Mouse (Mus musculus) cerebellum, adult 11 months (tissue): ENCODE data around the gene Fam166a.

Source experiments
- DNase-seq: peaks from one replicate; pipeline ENCODE4 v3.0.0; 2022

Fam166a gene

GRCm38 (mm10) chr2:25224492-25224765, 5.9 kb downstream of the Fam166a start, which contains the start of gene Tubb4b:
TSS of gene Tubb4b (minus strand) at chr2:25224702.
- DNase-seq, result no peak

- peak; percentile 99 for DNase-seq
Observed at GRCm38 (mm10) chr2:25224766-25225752, 6.5 kb downstream of the Fam166a start.

DNA sequence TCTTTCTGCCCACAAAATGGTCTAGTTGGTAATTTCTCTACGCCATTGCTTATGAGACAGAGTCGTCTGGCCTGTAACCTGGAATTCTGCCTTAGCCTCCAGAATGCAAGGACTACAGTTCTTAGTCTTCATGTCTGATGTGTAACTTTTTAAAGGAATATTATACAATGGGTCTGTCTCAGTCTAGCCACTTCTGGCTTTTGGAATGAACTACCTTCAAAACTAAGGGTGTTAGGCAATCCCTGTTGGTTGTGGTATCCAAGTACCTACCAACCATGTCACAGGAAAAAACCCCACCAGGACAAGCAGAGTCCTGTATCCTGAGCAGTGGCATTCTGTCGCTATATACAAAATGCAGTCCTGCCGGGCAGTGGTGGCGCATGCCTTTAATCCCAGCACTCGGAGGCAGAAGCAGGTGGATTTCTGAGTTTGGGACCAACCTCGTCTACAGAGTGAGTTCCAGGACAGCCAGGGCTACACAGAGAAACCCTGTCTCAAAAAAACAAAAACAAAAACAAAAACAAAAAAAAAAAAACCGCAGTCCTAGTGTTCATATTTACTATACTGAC, 7.3 kb downstream of the Fam166a start:
- no peak for DNase-seq

DNA sequence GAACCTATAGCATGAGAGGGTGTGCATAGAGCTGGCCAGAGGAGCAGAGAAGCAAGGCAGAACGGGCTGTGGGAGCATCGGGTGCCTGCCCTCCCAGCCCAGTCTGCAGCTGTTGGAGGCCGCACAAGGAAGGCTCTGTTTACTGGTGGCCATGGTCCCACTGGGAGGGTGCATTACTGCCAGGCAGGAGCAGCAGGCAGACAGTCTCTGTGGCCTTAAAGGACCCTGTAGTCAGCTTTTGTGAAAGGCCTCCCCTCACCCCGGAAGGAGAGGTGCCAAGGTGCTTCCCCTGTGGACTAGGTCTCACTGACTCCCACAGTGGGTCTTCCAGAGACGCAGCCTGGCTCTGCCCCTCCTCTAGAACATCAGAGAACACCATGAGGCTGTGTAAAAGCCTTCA, 8.3 kb downstream of the Fam166a start:
- peak; percentile 48 for DNase-seq

GRCm38 (mm10) chr2:25227406-25227805, 8.9 kb downstream of the Fam166a start:
- DNase-seq, result no peak

DNA sequence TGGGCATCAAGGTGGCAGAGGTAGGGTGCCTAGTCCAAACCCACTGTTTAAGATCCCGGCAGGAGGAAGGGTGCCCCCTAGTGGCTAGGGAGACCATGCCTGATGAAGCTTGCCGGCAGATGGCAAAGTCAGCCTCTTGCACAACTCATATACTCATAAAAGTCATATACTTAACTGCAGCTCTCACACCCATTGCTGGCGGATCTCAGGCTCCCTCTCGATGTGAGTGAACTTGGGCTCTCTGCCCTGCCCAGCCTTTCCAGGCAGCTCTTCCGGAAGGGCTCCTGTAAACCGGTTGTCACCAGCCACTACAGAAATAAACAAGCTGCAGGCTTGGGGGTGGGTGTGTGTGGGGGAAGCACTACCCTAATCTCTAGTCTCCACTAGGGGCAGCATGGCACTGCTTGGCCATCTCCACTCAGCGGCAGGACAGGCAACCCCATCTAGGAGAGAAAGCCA, 9.9 kb downstream of the Fam166a start:
- DNase-seq, result peak; percentile 86

GRCm38 (mm10) chr2:25228995-25229530, 10.5 kb downstream of the Fam166a start:
- no peak for DNase-seq

GRCm38 (mm10) chr2:25229582-25229981, 11.0 kb downstream of the Fam166a start:
- DNase-seq, result no peak

- no peak for DNase-seq
Observed at GRCm38 (mm10) chr2:25230581-25230980, 12.0 kb downstream of the Fam166a start.

DNA sequence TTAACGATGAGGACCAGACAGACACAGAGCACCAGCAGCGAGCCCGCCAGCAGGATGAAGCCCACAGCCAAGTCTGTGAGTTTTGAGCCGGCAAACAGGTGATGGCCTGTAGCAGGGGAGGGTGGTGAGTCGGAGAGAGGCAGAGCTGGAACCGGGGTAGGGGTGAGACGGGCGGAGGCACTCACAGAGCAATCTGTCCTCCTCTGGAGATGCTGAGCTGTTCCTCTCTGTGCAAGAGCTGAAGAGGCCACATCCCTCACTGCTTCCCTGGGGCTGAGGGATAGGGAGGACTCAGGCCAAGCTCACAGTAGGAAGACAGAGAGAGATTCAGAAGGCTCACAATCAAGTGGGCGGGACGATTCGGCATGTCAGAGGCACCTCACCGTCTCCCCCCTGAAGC, 12.5 kb downstream of the Fam166a start:
- DNase-seq, result no peak

DNA sequence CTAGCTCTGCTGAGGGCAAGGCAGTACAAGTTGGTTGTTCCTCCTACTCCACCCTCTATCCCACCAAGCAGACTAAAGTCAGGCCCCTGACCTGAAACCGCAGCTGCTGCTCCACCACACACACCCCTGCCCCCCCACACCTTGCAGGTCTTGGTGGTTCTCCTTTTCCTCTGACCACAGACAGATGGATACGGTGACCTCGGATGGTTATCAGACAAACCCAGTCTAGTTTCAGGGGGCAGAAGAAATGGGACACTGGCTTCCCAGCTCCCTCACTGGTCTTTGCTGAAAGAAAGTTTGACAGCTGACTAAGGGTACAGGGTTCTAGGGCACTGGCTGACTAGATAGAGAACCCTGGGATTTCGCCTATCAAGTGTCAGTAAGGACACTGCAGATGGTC, 14.9 kb downstream of the Fam166a start:
- no peak for DNase-seq

DNA sequence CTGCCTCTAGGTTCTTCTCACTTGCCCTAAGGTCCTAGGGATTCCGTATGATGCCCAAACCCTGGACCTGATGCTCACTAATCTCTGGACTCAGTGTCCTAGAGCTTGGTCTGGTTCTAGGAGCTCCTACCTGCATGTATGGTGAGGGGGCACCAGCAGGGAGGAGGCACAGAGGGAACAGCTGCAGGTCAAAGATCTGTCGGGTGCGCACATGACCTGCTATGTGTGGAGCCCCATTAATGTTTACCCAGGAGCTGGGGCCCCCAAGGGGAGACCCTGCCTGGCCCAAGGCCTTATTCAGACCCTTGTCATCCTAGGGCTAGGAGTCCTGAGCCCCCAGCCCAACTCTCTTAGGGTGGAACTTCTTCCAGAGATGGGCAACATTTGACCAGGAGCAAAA, 15.5 kb downstream of the Fam166a start, which contains the start of gene Slc34a3:
Gene Slc34a3 (minus strand): TSS at position 315 of the 400 bp plus-strand sequence.
- no peak for DNase-seq

DNA sequence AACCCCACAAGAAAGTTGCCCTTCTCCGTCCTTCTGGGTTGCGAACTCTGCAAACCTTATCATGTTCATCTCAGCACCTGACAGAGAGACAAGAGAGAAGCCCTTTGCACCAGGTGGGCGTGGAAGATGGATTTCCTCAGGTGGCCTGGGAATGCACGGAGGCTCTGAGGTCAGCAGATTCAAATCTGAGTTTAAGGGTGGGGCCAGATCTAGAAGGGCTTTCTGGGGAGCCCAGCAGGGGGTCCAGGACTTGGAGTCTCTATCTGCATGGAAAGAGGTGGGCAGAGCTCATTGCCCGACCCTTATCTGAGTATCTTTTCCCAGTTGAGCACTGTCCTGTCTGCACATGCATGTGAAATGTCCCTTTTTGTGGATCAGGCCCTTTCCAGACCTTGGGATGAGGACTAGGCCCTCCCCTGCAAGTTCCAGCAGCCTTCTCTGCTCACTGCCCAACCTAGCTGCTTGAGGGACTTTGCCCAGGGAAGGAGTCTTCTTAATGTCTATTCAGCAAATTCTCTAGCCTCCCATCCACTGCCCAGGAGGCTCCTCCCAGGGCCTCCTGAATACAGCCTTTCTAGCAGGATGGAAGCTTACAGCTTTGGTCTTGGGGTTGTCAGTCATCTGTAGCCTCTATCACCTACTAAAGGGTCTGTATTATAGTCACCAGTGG, 16.1 kb downstream of the Fam166a start:
- no peak for DNase-seq

DNA sequence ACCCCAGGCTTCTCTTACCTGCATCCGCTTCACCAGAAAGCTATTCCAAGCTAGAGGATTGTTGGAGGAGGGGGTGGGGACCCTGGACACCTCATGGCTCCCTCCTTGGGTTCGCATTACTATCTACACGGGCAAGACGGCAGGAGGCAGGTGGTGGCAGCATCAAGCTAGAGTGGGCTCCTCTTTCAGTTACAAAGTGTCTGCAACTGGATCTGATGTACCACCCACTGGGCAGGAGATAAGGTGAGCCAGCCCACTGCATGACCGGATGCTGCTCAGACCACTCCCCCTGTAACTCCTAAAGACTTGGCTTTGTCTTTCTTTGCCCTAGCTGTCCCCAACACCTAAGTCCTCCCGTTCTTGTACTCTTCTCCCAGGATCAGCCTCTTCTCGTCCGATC, 18.1 kb downstream of the Fam166a start, which contains the start of gene Rnf224:
Gene Rnf224 (minus strand): TSS at position 174 of the 400 bp plus-strand sequence.
- no peak for DNase-seq

DNA sequence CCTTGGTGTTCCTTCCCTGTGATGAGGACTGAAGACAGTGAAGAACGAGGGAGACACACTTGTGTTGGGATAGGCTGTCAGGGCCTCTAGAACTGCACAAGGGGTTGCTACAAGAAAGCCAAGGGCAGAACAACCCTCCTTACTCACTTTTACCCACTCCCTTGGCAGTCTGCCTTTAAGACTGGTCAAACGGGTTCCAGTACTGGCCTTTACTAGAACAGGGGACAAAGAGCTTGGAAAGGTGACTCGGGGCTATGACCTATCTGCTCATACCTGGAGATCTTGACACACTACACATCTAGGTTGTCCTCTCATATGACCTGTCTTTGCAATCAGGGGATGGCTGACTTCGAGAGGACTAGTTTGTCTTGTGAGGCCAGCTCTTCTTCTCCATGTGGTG, 19.0 kb downstream of the Fam166a start:
- no peak for DNase-seq

- no peak for DNase-seq
Observed at GRCm38 (mm10) chr2:25238106-25238505, 19.6 kb downstream of the Fam166a start.

GRCm38 (mm10) chr2:25239766-25240165, 21.2 kb downstream of the Fam166a start:
- no peak for DNase-seq

- DNase-seq, result no peak
Observed at GRCm38 (mm10) chr2:25240310-25240709, 21.8 kb downstream of the Fam166a start.

DNA sequence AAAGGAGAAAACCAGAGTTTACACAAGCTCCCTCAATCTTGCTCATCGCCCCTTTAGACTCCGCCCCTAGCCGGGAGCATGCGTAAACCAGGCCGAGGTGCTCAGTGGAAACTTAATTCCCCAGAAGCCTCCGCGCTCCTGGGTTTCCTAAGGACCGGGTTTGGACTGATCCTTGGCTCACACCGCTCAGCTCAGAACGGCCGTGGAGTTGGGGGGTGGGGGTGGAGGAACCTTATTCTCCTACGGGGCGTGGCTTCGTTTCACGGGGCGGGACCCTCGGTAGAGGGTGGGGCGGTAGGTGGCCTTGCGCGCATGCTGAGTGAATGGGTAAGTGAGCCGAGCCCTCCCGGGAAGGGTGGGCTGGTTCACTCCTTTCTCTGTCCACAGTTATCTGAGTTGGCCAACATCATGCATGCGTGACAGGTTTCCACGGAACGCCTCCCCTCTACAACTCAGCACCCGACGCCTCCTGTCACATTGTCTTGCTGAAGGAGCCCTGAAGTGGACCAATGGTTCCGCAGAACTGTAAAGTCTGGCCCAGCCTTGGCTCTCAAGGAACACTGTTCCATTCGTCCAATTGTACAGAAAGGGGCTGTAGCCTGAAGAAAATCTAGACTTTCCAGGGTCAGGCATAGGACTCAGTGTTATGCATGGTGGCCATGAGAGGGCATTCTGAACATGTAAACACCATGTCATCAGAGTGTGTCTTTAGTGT, 22.3 kb downstream of the Fam166a start:
- DNase-seq, result peak; percentile 65

- DNase-seq, result no peak
Observed at GRCm38 (mm10) chr2:25241438-25241775, 22.9 kb downstream of the Fam166a start.

- peak; percentile 53 for DNase-seq
Observed at GRCm38 (mm10) chr2:25242101-25242506, 23.6 kb downstream of the Fam166a start, which contains the start of the genes Rnf208 and Cysrt1. TSS of gene Rnf208 (plus strand) at chr2:25242255. TSS of gene Cysrt1 (minus strand) at chr2:25242452.

GRCm38 (mm10) chr2:25243342-25243741, 24.8 kb downstream of the Fam166a start:
- no peak for DNase-seq

DNA sequence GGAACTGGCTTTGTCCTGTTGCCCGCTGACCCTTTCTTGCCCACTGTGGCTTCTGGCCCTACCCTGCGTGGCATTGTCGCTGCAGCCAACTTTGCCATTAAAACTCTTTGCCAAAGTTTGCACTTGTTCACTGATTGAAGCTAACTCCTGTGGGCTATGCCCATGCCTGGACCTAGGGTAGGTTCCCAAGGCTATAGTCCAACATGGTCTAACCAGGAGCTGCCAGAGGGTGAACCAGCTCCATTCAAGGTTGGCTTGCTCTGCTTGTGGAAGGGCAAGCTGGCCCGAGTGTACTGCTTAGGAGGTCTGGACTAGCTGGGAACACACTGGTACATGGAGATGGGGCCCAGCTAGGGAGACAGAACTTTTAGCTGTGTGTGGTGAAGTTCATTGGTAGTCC, 25.6 kb downstream of the Fam166a start:
- no peak for DNase-seq
